Mouse (Mus musculus) C2C12 (cell line): Measurements from ENCODE around the gene Cald1. TPM values are rescaled to one million over a fixed set of nuclear protein-coding genes. Genes with fewer than 3 reads are reported as not detected.

ENCODE experiments used
- H3K27me3 ChIP-seq: one replicate; pipeline ENCODE4 v1.6.1; 2011; ENCODE audit not compliant: control insufficient read depth, insufficient read depth, insufficient read length
- H3K36me3 ChIP-seq: one replicate; pipeline ENCODE4 v1.6.1; 2011; ENCODE audit not compliant: control insufficient read depth, insufficient read depth
- H3K4me3 ChIP-seq: one replicate; pipeline ENCODE4 v1.5.1; 2011; ENCODE audit warnings: mild to moderate bottlenecking, control low read depth; ENCODE audit not compliant: poor library complexity, insufficient read depth, severe bottlenecking
- H3K79me2 ChIP-seq: one replicate; pipeline ENCODE4 v1.6.1; 2011; ENCODE audit not compliant: control insufficient read depth, insufficient read depth
- H3K79me3 ChIP-seq: one replicate; pipeline ENCODE4 v1.6.1; 2011; ENCODE audit warnings: low read depth, control low read depth
- H3ac ChIP-seq: one replicate; pipeline ENCODE3; 2011; ENCODE audit warnings: low read depth; ENCODE audit not compliant: control insufficient read depth, insufficient read length
- CEBPB ChIP-seq: IDR thresholded peaks from one replicate; pipeline ENCODE4 v1.6.1; 2011; ENCODE audit warnings: low read depth, mild to moderate bottlenecking, control low read depth, moderate library complexity
- CTCF ChIP-seq: IDR thresholded peaks from one replicate; pipeline ENCODE4 v1.5.1; 2011; ENCODE audit not compliant: control insufficient read depth, insufficient read depth, insufficient read length
- FOSL1 ChIP-seq: IDR thresholded peaks from one replicate; pipeline ENCODE4 v1.8.0; 2011; ENCODE audit warnings: mild to moderate bottlenecking, low read length; ENCODE audit not compliant: poor library complexity, insufficient read depth, severe bottlenecking
- MAX ChIP-seq: IDR thresholded peaks from one replicate; pipeline ENCODE4 v1.6.1; 2011; ENCODE audit warnings: mild to moderate bottlenecking, control low read depth
- MYOD1 ChIP-seq: IDR thresholded peaks from one replicate; pipeline ENCODE4 v1.6.1; 2011; ENCODE audit warnings: low read depth; ENCODE audit not compliant: control insufficient read depth, insufficient read length
- MYOG ChIP-seq: IDR thresholded peaks from one replicate; pipeline ENCODE4 v1.6.1; 2011; ENCODE audit not compliant: control insufficient read depth, insufficient read length; ENCODE audit errors: extremely low read depth
- USF1 ChIP-seq: IDR thresholded peaks from one replicate; pipeline ENCODE4 v1.6.1; 2011; ENCODE audit warnings: low read depth, mild to moderate bottlenecking, control low read depth, moderate library complexity
- polyA plus RNA-seq: library from polyadenylated mRNA; unstranded; fragments of >200 nt; fragmentation: generic; extraction: Trizol; gene quantifications from one replicate; pipeline ENCODE4 v1.2.1, GENCODE M21; 2012; ENCODE audit warnings: missing spikeins

Cald1 gene
- polyA plus RNA-seq, 1 experiment: 180 TPM

DNA sequence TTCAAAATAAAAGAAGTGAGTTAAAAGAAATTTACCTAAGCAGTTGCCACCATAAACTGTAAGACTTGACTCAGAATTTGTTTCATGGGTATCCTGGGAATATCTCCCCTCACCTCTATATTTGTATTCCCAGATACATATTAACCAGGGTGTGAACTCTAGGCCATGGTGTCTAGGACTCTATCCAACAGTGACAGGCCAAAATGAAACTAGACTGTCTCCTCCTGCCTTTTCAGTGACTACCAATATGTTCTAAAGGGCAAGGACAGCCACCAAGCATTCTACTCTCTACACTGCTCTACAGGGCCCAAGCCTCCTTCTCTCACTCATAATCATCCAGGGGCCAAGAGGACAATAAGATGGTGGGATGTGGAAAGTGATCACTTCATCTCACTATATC lies 153.3 kb downstream of the Cald1 start:
- Histone ChIP-seq H3K36me3 (peaks cover 74% of the 10 kb centered on the region), H3K79me3 (no peaks in the 10 kb centered on the region)

DNA sequence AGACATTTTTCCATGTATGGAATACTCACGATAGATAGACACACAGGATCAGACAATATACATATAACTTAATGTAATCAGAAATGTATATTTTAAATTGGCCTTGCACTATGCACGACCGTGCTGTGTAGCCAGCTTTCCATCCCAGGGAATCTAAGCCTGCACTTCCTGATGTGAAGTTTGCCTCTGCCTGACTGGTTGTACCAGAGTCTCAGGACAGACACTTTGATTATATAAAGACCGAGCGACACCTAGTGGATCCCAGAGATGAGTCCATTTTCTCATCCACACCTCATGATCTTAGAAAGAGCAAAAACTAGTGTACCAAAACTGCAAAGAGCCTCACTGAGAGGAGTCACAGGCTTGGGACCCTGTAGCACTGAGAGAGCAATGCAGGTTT lies 156.1 kb downstream of the Cald1 start:
- TF ChIP-seq USF1: no peak
- peak; percentile 3 for TF ChIP-seq CTCF
- no peak for TF ChIP-seq CEBPB
- TF ChIP-seq FOSL1: no peak
- no peak for TF ChIP-seq MAX
- TF ChIP-seq MYOD1: no peak
- H3K36me3 ChIP-seq: peaks cover 77% of the 10 kb centered on the region
- no peak overlapping the region for H3K4me3 ChIP-seq
- H3K79me2 ChIP-seq: peaks cover 19% of the 10 kb centered on the region
- no peaks in the 10 kb centered on the region for H3K79me3 ChIP-seq
- no peaks in the 10 kb centered on the region for H3K27me3 ChIP-seq
- no peak overlapping the region for H3ac ChIP-seq

More for the DNA sequence above, 153.3 kb downstream of the Cald1 start:
- H3K27me3 ChIP-seq: no peaks in the 10 kb centered on the region
- TF ChIP-seq FOSL1 (no peak), MAX (no peak), CEBPB (no peak), USF1 (no peak), MYOD1 (no peak), MYOG (no peak), CTCF (no peak)
- H3ac ChIP-seq: no peak overlapping the region
- H3K79me2 ChIP-seq: peaks cover 28% of the 10 kb centered on the region
- H3K4me3 ChIP-seq: no peak overlapping the region

DNA sequence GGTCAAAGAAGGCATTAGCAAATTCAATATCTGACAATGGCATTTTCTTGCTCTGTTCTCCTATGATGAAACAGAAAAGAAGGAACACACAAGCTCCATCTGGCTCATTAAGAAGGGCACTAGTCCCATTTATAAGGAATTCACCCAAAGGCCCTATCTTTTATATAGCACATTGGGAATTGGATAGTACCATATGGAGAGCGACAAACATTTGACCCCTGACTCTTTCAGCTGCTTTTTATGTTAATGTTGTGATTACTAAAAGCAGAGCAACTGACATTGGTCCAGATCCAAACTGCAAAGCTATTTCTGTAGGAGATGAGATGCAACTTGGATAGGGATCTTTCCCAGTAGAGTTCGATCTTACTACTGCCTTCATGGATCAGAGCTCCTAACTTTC lies 160.0 kb downstream of the Cald1 start:
- H3K36me3 ChIP-seq: peaks cover 95% of the 10 kb centered on the region
- no peaks in the 10 kb centered on the region for H3K79me3 ChIP-seq
- H3ac ChIP-seq: no peak overlapping the region
- TF ChIP-seq MYOG (no peak), MYOD1 (no peak), FOSL1 (no peak), CEBPB (no peak), USF1 (no peak), MAX (no peak), CTCF (no peak)
- H3K27me3 ChIP-seq: no peaks in the 10 kb centered on the region
- no peaks in the 10 kb centered on the region for H3K79me2 ChIP-seq
- H3K4me3 ChIP-seq: no peak overlapping the region

DNA sequence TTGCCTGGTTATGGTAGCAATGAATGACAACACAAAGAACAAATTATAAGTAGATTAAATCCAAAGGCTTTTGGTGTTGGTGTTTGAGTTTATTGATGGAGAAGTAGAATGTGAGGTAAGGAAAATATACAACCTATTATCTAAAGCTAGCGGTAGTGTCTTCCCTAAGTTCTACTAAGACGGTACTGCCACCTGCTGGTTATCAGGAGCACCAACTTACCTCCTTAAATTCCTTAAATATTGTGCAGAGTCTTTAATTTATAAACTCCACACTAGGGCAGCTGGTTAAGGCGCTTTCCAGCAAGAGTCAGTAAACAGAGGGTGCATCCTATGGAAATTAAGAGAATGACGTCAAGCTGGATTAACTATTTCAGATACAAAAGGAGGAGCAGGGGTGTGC lies 161.7 kb downstream of the Cald1 start:
- H3K27me3 ChIP-seq: no peaks in the 10 kb centered on the region
- no peaks in the 10 kb centered on the region for H3K79me2 ChIP-seq
- no peaks in the 10 kb centered on the region for H3K79me3 ChIP-seq
- H3ac ChIP-seq: no peak overlapping the region
- TF ChIP-seq CEBPB (no peak), MYOD1 (no peak), MAX (no peak), FOSL1 (no peak), MYOG (no peak), USF1 (no peak), CTCF (no peak)
- peaks cover 98% of the 10 kb centered on the region for H3K36me3 ChIP-seq
- no peak overlapping the region for H3K4me3 ChIP-seq

DNA sequence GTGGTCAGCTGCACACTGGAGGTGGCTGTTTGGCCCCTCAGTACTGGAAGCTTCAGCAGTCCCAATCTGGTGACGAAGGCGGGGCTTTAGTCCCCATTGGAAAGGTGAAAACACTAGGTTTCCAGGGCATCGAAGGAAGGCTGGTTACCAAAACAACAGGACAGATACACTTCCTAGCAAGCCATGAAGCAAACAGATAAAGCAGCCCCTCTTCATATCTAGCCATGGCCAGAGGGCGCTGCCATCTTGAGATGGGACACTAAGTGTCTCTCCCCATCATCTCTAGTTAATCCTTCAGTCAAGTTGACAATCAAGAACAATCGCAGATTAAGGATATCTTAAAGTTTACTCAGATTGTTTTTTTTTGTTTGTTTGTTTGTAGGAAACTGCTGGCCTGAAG lies 167.4 kb downstream of the Cald1 start:
- Histone ChIP-seq H3K79me2 (no peaks in the 10 kb centered on the region), H3K79me3 (no peaks in the 10 kb centered on the region), H3K36me3 (peaks cover 100% of the 10 kb centered on the region), H3K27me3 (no peaks in the 10 kb centered on the region), H3ac (no peak overlapping the region), H3K4me3 (no peak overlapping the region)
- TF ChIP-seq USF1 (no peak), CTCF (no peak), MAX (no peak), MYOG (no peak), FOSL1 (no peak), MYOD1 (no peak), CEBPB (no peak)

DNA sequence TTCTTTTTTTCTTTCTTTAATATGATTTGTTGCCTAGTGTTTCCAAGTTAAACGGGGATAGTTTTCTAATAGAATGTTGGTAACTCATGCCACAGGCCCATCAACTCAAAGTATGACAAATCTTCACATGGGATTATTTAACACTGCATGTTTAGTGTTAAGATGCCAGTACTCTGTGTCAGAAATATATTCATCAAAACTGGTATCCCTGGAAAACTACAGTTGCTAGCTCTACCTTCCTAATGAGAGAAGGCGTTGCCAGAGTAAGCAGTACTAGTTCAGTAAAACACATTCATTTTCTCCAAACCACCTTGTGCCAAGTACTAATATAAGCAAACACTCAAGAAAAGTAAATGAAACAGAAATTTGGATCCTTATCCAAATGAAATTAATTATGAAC lies 171.7 kb downstream of the Cald1 start:
- Histone ChIP-seq H3K4me3 (no peak overlapping the region), H3K36me3 (peaks cover 96% of the 10 kb centered on the region), H3K79me3 (no peaks in the 10 kb centered on the region), H3K79me2 (no peaks in the 10 kb centered on the region), H3K27me3 (no peaks in the 10 kb centered on the region), H3ac (no peak overlapping the region)
- TF ChIP-seq MAX (no peak), FOSL1 (no peak), MYOD1 (no peak), MYOG (no peak), CEBPB (no peak), USF1 (no peak), CTCF (no peak)
